Mouse (Mus musculus) embryonic facial prominence, embryonic 10.5 days (tissue): ENCODE measurements around the gene Man2a1. TPM values are rescaled to one million over a fixed set of nuclear protein-coding genes. Genes with fewer than 3 reads are reported as not detected.
A peak's percentile ranks its signal among the peaks of the same experiment; 100 is the strongest.

Experiments used
- DNase-seq: peaks from one replicate; pipeline ENCODE4 v3.0.0-alpha.2; 2017; ENCODE audit warnings: low spot score
- H3K27ac ChIP-seq: fragments of 300-500 bp; sonication (generic); replicated peaks from 2 replicates; pipeline ENCODE4 v1.5.1; 2016; ENCODE audit warnings: mild to moderate bottlenecking
- H3K27me3 ChIP-seq: fragments of 300-500 bp; sonication (generic); replicated peaks from 2 replicates; pipeline ENCODE4 v1.6.1; 2016; ENCODE audit warnings: low read depth, mild to moderate bottlenecking; ENCODE audit not compliant: poor library complexity, severe bottlenecking
- H3K36me3 ChIP-seq: fragments of 300-500 bp; sonication (generic); replicated peaks from 2 replicates; pipeline ENCODE4 v1.6.1; 2016; ENCODE audit warnings: mild to moderate bottlenecking, moderate library complexity
- H3K4me1 ChIP-seq: fragments of 300-500 bp; sonication (generic); 2 replicates; pipeline ENCODE4 v1.6.1; 2016
- H3K4me3 ChIP-seq: fragments of 300-500 bp; sonication (generic); 2 replicates; pipeline ENCODE4 v1.5.1; 2016; ENCODE audit warnings: mild to moderate bottlenecking, moderate library complexity
- H3K9me3 ChIP-seq: fragments of 300-500 bp; sonication (generic); 2 replicates; pipeline ENCODE4 v1.6.1; 2016; ENCODE audit warnings: mild to moderate bottlenecking
- WGBS: fragments of 180-500 bp; shearing (Covaris S2); methylation state at CpG from one replicate; pipeline ENCODE4 v1.1.7; 2016; 5-methylcytosine and 5-hydroxymethylcytosine counted together
- polyA plus RNA-seq: library from polyadenylated mRNA; unstranded; fragments of >200 nt; fragmentation: Nextera tagmentation; extraction: Ambion mirVana; gene quantifications from 2 replicates; pipeline ENCODE4 v1.2.1, GENCODE M21; 2016

Man2a1 gene
- polyA plus RNA-seq, 1 experiment from 2014 or later: 6.4 TPM

DNA sequence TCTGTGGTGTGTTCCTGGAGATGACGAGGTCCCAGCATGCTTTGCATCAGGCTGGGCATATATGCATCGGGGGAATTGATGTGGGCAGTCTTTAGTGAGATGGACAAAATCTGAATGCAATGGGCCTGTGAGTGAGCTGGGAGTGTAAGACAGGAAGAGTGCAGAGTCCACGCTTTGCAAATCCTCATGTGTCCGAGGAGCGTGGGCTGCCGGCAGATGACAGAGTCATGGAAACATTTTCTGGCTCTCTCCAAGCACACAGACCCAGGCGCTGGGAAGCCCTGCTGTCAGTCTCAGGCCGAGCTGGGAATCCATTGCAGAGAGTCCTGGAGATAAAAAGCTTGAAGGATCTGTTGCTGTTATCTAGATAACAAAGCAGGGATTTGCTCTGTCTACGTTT lies 19.6 kb downstream of the Man2a1 start:
- WGBS: 78% methylated on average over 9 of the region's 9 CpGs
- H3K27ac ChIP-seq: no peak overlapping the region
- no peak for DNase-seq

DNA sequence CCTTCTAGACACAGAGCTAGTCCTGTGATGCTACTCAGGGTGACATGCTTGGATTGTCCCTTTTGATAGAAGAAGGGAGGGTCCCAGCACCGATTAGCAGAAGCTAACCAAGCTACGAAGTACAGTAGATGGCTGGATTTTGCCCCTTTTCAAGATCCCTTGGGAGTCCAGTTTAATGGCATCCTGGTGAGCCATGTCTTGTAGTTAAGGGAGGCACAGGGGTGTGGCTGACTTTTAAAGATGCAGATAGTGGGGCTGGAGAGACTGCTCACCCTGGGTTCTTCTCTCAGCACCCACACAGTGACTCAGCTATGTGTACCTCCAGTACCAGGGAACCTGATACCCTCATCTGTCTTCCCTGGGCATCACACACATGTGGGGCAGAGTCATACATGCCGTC lies 20.1 kb downstream of the Man2a1 start:
- no peaks in the 10 kb centered on the region for H3K9me3 ChIP-seq
- WGBS: 88% methylated on average over 3 of the region's 3 CpGs
- peaks cover 11% of the 10 kb centered on the region for H3K36me3 ChIP-seq

More for the DNA sequence above, 19.6 kb downstream of the Man2a1 start:
- no peak overlapping the region for H3K4me3 ChIP-seq
- H3K4me1 ChIP-seq: peaks cover 14% of the 10 kb centered on the region
- no peaks in the 10 kb centered on the region for H3K27me3 ChIP-seq
- no peaks in the 10 kb centered on the region for H3K9me3 ChIP-seq
- H3K36me3 ChIP-seq: peaks cover 11% of the 10 kb centered on the region; the same call in 1 of the 2 replicates

DNA sequence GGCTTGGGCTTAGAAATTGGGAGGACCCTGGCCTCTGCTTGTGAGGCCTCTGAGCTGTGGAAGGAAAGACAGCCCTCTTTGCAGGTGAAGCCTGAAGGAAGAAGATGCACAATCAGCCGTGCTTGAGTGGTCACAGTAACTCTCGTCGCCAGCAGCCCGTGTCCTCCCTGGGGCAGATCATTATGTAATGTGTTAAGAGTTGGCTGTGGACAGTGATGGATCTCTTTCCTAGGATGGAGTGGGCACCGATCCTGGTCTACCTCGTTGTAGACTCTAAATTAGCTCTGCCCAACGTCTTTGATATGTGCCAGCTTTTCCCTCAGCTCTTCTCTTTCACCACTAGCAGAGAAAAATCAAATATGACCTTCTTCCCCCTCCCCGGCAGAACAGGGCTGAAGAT lies 20.7 kb downstream of the Man2a1 start:
- Histone ChIP-seq H3K27me3 (no peaks in the 10 kb centered on the region), H3K4me3 (no peak overlapping the region), H3K27ac (no peak overlapping the region), H3K4me1 (peaks cover 11% of the 10 kb centered on the region), H3K9me3 (no peaks in the 10 kb centered on the region), H3K36me3 (peaks cover 17% of the 10 kb centered on the region)
- 76% methylated on average over 8 of the region's 8 CpGs for WGBS
- no peak for DNase-seq

More for the DNA sequence above, 20.1 kb downstream of the Man2a1 start:
- no peak overlapping the region for H3K27ac ChIP-seq
- H3K27me3 ChIP-seq: no peaks in the 10 kb centered on the region
- H3K4me1 ChIP-seq: peaks cover 14% of the 10 kb centered on the region
- no peak overlapping the region for H3K4me3 ChIP-seq
- DNase-seq: no peak

DNA sequence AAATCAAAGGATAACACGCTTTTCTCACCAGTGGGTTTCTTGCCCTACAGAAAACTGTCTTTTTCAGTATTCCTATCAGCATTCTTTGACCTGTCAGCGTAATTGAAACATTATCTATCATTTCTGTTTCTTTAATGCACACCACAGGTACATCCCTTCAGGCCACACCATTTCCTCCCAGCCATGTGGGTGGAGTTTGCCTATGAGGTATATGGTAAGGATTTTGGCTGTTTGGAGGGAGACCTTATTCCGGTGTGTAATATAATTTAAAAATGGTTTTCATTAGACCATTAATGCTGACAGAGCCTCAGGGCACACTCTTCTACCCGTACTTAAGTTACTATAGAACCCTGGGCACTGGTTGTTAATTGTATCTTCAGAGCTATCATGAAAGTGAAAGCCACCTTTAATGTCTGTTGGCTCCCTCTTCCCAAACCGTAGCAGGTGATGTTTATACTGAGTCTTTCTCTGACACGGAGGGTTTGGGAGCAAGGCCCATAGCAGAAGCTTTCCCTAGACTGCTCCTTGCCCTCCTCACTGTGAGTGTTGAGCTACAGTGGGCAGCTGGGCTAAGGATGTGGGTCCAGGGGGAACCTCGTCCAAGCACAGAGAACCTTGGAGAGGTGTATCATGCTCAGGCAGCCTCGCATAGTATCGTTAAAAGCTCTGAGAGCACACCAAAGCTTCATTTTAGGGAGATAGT lies 21.3 kb downstream of the Man2a1 start:
- no peak overlapping the region for H3K4me3 ChIP-seq
- no peak overlapping the region for H3K27ac ChIP-seq
- H3K4me1 ChIP-seq: peaks cover 11% of the 10 kb centered on the region
- H3K27me3 ChIP-seq: no peaks in the 10 kb centered on the region
- 87% methylated on average over 9 of the region's 9 CpGs for WGBS
- no peaks in the 10 kb centered on the region for H3K9me3 ChIP-seq
- H3K36me3 ChIP-seq: peaks cover 22% of the 10 kb centered on the region
- DNase-seq: no peak

DNA sequence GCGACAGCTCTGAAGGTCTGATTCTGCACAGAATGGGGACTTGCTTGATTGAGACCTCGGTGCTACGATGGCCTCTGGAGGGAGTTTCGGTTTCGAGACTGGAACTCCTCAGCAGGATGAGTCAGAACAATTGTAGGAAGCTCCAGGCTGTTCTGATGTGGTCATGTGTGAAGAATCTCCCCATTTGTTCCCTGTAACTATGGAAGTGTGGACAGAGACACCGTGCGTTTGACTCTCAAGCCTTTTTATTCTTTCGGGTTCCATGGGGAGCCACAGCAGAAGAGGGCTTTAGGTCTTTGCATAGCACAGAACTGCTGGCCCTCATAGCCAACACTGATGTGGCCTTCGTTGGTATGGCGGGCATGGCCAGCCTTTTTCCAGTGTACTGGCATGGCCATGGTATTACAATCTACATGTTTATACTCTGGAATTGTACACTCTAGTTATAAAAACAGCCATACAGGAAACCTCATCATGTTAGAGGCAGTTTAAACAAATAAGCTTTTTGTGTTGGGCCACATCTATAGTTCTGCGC lies 21.9 kb downstream of the Man2a1 start:
- WGBS: 84% methylated on average over 11 of the region's 11 CpGs
- no peak for DNase-seq
- no peak overlapping the region for H3K4me3 ChIP-seq
- no peaks in the 10 kb centered on the region for H3K9me3 ChIP-seq
- peaks cover 25% of the 10 kb centered on the region for H3K36me3 ChIP-seq
- no peaks in the 10 kb centered on the region for H3K27me3 ChIP-seq
- no peak overlapping the region for H3K27ac ChIP-seq
- peaks cover 15% of the 10 kb centered on the region for H3K4me1 ChIP-seq

DNA sequence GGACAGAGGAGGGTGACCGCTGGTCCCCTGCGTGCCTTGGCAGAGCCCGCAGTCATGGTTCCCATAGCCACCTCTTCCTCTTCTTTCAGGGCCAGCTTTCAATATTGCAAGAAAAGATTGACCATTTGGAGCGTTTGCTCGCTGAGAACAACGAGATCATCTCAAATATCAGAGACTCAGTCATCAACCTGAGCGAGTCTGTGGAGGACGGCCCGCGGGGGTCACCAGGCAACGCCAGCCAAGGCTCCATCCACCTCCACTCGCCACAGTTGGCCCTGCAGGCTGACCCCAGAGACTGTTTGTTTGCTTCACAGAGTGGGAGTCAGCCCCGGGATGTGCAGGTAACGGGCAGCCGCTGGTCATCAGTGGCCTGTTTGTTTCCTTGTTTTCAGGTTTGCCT lies 23.9 kb downstream of the Man2a1 start:
- no peaks in the 10 kb centered on the region for H3K9me3 ChIP-seq

DNA sequence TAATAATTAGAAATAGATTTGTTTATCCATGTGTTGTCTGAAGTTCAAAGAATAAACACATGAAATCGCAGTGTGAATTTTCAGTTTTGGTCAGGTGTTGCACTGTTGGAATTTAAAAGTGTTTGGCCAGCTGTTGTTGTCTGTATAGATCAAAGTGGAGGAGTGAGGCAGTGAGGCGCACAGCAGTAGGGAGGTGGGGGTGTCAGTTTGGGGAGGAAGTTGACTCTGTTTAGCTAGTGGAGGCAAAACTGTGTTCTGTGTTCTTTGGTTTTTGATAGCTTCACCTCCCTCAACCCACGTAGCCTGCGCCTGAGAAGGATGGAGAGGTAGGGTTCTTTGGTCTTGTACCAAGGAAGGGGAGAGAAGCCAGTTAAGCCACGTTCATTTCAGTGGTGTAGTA lies 28.3 kb downstream of the Man2a1 start:
- H3K9me3 ChIP-seq: no peaks in the 10 kb centered on the region
- DNase-seq: no peak
- WGBS: 86% methylated on average over 5 of the region's 5 CpGs
- H3K36me3 ChIP-seq: peaks cover 52% of the 10 kb centered on the region
- no peaks in the 10 kb centered on the region for H3K27me3 ChIP-seq
- no peak overlapping the region for H3K4me3 ChIP-seq
- H3K4me1 ChIP-seq: peaks cover 15% of the 10 kb centered on the region
- no peak overlapping the region for H3K27ac ChIP-seq

More for the DNA sequence above, 23.9 kb downstream of the Man2a1 start:
- no peak for DNase-seq
- Histone ChIP-seq H3K36me3 (peaks cover 25% of the 10 kb centered on the region), H3K4me1 (peaks cover 15% of the 10 kb centered on the region), H3K27me3 (no peaks in the 10 kb centered on the region), H3K27ac (no peak overlapping the region), H3K4me3 (no peak overlapping the region)
- WGBS: 84% methylated on average over 15 of the region's 15 CpGs

DNA sequence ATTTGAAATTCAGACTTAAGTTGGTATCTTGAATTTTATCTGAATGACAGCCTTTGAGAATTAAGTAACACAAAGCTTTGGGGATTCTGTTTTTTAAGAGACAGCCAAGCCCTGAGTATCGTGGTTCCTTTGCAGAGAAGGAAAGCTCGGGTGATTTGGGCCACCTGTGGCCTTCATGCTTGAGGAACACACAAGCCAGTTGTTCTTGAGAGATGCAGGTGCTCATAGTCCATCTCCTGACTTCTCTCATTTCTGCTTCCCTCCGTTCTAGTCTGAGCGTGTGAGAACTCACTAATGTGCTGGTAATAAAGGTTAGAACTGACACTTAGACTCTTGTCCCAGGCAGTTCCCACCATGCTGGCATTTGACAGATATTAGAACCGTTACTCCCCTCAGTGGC lies 28.9 kb downstream of the Man2a1 start:
- WGBS: 90% methylated on average over 5 of the region's 5 CpGs
- peaks cover 9% of the 10 kb centered on the region for H3K4me1 ChIP-seq
- no peak overlapping the region for H3K4me3 ChIP-seq
- no peak for DNase-seq
- no peaks in the 10 kb centered on the region for H3K9me3 ChIP-seq
- no peaks in the 10 kb centered on the region for H3K27me3 ChIP-seq
- no peak overlapping the region for H3K27ac ChIP-seq
- peaks cover 50% of the 10 kb centered on the region for H3K36me3 ChIP-seq

DNA sequence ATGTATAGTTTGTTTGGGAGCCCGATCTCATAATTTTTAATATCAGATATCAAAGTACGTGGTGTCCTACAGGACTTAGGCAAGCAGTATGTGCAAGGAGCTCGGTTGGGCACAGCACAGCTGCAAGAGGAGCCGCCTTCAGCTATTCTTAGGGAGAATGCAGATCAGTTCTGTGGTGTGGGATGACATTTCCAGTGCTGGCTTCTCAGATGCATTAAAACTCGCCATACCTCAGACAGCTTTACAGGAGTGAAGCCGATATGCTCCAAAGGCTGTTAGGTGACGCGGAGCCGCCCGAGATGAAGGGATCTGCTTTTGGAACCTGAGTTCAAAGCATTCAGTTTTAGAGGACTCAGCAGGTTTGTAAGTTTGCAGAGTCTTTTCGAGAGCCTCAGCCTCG lies 30.0 kb downstream of the Man2a1 start:
- H3K4me1 ChIP-seq: peaks cover 7% of the 10 kb centered on the region
- H3K9me3 ChIP-seq: no peaks in the 10 kb centered on the region
- no peak overlapping the region for H3K27ac ChIP-seq
- DNase-seq: no peak
- H3K27me3 ChIP-seq: no peaks in the 10 kb centered on the region
- H3K4me3 ChIP-seq: no peak overlapping the region
- WGBS: 94% methylated on average over 12 of the region's 12 CpGs
- H3K36me3 ChIP-seq: peaks cover 42% of the 10 kb centered on the region

DNA sequence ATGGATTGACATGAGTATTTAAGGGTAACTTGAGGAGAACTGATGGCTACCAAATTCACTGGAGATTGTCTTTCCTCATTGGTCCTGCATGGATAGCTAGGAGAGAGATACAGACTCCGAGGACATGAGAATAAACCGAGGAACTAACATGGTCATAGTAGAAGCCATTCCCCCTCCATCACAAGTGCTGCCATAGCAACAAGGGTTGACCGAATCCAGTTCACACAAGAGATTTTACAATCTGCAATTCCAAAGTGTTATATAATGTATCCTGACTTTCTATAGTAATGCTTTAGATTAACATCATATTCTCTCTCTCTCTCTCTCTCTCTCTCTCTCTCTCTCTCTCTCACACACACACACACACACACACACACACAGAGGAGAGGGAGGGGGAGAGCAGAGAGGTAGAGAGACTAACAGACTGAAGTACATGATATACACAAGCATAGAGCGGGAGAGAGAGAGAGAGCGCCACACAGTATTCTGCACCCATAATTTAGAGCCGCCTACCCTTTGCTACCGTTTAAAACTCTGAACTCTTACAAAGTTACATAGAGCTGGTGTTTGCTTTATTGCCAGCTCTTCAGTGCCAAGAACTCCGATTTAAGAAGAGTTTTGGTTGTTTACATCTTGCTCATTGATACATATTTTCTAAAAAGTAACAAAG lies 37.5 kb downstream of the Man2a1 start:
- Histone ChIP-seq H3K4me3 (no peak overlapping the region), H3K4me1 (peaks cover 1% of the 10 kb centered on the region), H3K9me3 (no peaks in the 10 kb centered on the region), H3K27ac (no peak overlapping the region), H3K27me3 (no peaks in the 10 kb centered on the region), H3K36me3 (peaks cover 16% of the 10 kb centered on the region)
- no peak for DNase-seq
- WGBS: 93% methylated on average over 8 of the region's 8 CpGs

DNA sequence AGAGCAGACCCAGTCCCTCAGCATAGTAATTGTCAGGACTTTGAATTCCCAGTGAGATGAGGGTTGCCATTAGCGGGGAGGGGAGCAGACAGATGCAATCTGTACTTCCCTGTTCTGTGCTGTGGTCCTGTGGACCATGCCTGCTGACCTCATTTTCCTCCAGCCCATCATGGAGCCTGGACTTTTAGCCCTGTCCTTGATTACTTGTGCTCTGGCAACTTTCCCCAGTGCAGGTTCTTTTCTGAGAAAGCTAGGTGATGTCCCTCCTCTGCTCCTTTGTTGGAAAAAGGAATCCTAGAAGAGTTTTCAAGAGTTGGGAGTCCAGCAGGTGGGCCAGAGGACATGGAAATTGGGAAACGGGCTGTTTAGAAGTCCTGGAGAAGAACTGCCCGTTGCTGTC lies 40.8 kb downstream of the Man2a1 start:
- DNase-seq: no peak
- H3K27ac ChIP-seq: no peak overlapping the region
- WGBS: 78% methylated on average over 3 of the region's 3 CpGs

DNA sequence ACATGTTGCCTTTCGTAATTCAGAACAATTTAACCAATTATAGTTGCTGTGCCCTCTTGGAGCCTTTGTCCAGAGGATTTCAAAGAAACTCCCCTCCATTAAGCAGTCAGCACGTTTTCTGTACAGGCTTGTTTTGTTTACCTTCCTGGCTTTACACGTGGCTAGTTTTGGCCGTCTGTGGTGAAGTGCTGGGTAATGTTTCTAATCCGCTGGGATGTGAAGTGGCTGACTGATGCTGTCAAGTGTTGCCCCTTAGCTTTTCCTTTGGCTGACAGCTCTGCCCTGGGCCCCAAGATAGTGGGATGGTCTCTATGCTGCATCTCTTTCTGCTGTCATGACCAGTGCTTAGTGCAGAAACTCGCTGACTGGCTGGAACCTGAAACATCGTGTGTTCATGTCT lies 43.1 kb downstream of the Man2a1 start:
- DNase-seq: peak; percentile 35
- Histone ChIP-seq H3K4me1 (peaks cover 18% of the 10 kb centered on the region), H3K9me3 (no peaks in the 10 kb centered on the region), H3K27me3 (no peaks in the 10 kb centered on the region), H3K27ac (no peak overlapping the region), H3K36me3 (peaks cover 17% of the 10 kb centered on the region), H3K4me3 (no peak overlapping the region)
- WGBS: 31% methylated on average over 7 of the region's 7 CpGs

More for the DNA sequence above, 40.8 kb downstream of the Man2a1 start:
- Histone ChIP-seq H3K27me3 (no peaks in the 10 kb centered on the region), H3K4me1 (peaks cover 18% of the 10 kb centered on the region), H3K9me3 (no peaks in the 10 kb centered on the region), H3K36me3 (peaks cover 16% of the 10 kb centered on the region), H3K4me3 (no peak overlapping the region)
